Mouse (Mus musculus): Measurements from ENCODE around the gene Pcsk1n. TPM values are rescaled to one million over a fixed set of nuclear protein-coding genes. Genes with fewer than 3 reads are reported as not detected.

Pcsk1n gene
- polyA plus RNA-seq, 1 experiment from 2014 or later = 23.4 TPM

DNA sequence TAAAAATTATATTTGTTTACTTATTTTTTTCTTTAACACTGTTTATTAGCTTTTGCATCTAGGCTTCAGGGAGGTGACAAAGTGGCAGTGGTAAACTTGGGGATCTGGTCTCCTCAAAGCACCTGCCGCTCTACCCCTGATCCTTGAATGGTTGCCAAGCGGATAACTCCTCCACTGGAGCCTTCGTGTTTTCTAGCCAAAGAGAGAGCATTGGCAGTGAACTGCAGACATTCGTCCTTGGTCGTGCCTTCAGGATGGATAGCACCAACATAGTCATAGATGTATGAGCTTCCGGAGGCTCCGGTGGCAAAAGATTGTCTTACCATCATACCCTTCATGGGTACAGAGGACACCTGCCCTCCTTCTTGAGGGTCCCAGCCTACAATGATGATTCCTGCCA, 30.5 kb downstream of the Pcsk1n start:
- Histone ChIP-seq H3K4me3 (ENCODE audit: low read depth, low read length) (no peak overlapping the region), H3K4me1 (replicated peaks; ENCODE audit: control insufficient read depth, insufficient read depth, low read length) (no peaks in the 10 kb centered on the region), H3K9ac (ENCODE audit: low read length) (no peak overlapping the region), H3K27me3 (ENCODE audit: control insufficient read depth, insufficient read depth, low read length) (no peaks in the 10 kb centered on the region), H3K4me2 (ENCODE audit: low read depth, low read length, severe bottlenecking) (no peak overlapping the region), H3K9me3 (ENCODE audit: control insufficient read depth, low read length) (no peaks in the 10 kb centered on the region), H3K27ac (ENCODE audit: low read depth, low read length) (no peak overlapping the region), H3K36me3 (ENCODE audit: control insufficient read depth, insufficient read depth, low read length) (no peaks in the 10 kb centered on the region)
- 89% methylated on average over 7 of the region's 7 CpGs for WGBS
- no peak for DNase-seq (ENCODE audit: low spot score)
- ATAC-seq (replicated peaks; ENCODE audit: low FRiP score) = no peak

DNA sequence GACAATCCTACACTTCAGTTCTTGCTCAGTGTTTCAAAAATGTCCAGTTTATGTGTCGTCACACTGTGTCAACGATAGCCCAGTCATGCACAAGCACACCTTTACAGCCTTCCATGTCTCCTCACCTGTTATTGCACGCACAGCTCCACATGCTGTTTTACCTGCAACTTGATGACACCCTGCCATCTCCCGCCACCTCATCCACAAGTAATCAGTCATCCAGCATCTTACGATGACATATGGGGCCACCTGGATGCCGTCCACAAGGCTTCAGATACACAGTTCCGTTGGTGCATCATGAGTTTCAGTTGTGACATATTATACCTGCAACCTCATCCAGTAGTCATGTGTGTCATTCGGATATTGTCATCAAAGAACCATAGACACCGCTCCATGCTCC, 39.2 kb downstream of the Pcsk1n start:
- Histone ChIP-seq H3K9me3 (ENCODE audit: control insufficient read depth, low read length) (no peaks in the 10 kb centered on the region), H3K9ac (ENCODE audit: low read length) (no peak overlapping the region), H3K4me1 (replicated peaks; ENCODE audit: control insufficient read depth, insufficient read depth, low read length) (no peaks in the 10 kb centered on the region), H3K27ac (ENCODE audit: low read depth, low read length) (no peak overlapping the region), H3K27me3 (ENCODE audit: control insufficient read depth, insufficient read depth, low read length) (no peaks in the 10 kb centered on the region), H3K36me3 (ENCODE audit: control insufficient read depth, insufficient read depth, low read length) (no peaks in the 10 kb centered on the region), H3K4me2 (ENCODE audit: low read depth, low read length, severe bottlenecking) (no peak overlapping the region), H3K4me3 (ENCODE audit: low read depth, low read length) (no peak overlapping the region)
- WGBS = 91% methylated on average over 9 of the region's 9 CpGs
- no peak for DNase-seq (ENCODE audit: low spot score)
- ATAC-seq (replicated peaks; ENCODE audit: low FRiP score) = no peak

DNA sequence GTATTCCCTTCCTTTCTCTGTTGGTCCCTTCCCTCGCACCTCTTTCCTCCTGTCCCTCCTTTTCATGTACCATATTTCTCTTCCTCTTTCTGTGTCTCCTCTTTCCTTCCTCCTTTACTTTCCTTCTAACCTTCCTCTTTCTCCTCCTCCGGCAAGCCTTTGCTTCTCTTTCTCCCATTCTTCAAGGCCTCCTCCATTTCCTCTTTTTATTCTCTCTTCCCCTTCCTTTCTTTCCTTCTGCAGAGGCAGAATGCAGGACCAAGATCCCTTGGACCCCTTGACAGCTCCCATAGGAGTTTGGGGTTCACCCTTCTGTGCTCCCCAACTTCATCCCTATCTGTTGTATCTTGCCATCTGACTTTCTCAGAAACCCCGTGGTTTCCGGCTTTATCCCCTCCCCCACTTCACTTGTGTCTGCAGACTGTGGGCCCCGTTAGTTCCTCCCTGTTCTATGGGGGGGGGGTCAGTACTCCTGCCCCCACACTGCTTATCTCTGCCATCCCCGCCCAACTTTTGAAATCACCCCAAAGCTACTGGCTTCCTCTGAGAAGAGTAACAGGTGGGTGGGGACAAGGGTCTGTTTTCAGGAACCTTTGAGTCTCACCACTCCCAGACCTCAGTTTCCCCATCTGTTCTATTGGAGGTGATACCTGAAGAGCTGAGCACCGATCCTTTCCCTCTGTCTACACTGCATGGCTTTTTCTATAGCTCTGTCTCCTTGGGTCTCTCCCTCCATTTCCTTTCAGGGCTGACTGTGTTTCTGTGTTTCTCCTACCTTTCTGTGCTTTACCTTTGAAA, 44.4 kb downstream of the Pcsk1n start:
- DNase-seq (ENCODE audit: low spot score) (no peak), ATAC-seq (replicated peaks; ENCODE audit: low FRiP score) (no peak)
- WGBS = 75% methylated on average over 7 of the region's 7 CpGs
- H3K4me2 ChIP-seq (ENCODE audit: low read depth, low read length, severe bottlenecking) = no peak overlapping the region
- no peaks in the 10 kb centered on the region for H3K4me1 ChIP-seq (replicated peaks; ENCODE audit: control insufficient read depth, insufficient read depth, low read length)
- H3K4me3 ChIP-seq (ENCODE audit: low read depth, low read length) = no peak overlapping the region
- no peak overlapping the region for H3K9ac ChIP-seq (ENCODE audit: low read length)
- no peaks in the 10 kb centered on the region for H3K36me3 ChIP-seq (ENCODE audit: control insufficient read depth, insufficient read depth, low read length)
- H3K27me3 ChIP-seq (ENCODE audit: control insufficient read depth, insufficient read depth, low read length) = no peaks in the 10 kb centered on the region
- no peaks in the 10 kb centered on the region for H3K9me3 ChIP-seq (ENCODE audit: control insufficient read depth, low read length)
- no peak overlapping the region for H3K27ac ChIP-seq (ENCODE audit: low read depth, low read length)

- Histone ChIP-seq H3K4me3 (ENCODE audit: low read depth, low read length) (no peak overlapping the region), H3K9ac (ENCODE audit: low read length) (no peak overlapping the region), H3K4me2 (ENCODE audit: low read depth, low read length, severe bottlenecking) (no peak overlapping the region), H3K36me3 (ENCODE audit: control insufficient read depth, insufficient read depth, low read length) (no peaks in the 10 kb centered on the region), H3K27ac (ENCODE audit: low read depth, low read length) (no peak overlapping the region), H3K9me3 (ENCODE audit: control insufficient read depth, low read length) (no peaks in the 10 kb centered on the region), H3K4me1 (replicated peaks; ENCODE audit: control insufficient read depth, insufficient read depth, low read length) (no peaks in the 10 kb centered on the region), H3K27me3 (ENCODE audit: control insufficient read depth, insufficient read depth, low read length) (no peaks in the 10 kb centered on the region)
- 77% methylated on average over 4 of the region's 4 CpGs for WGBS
- DNase-seq (ENCODE audit: low spot score) = no peak
- ATAC-seq (replicated peaks; ENCODE audit: low FRiP score) = no peak
Measured at GRCm38 (mm10) chrX:7966161-7966560, 46.5 kb downstream of the Pcsk1n start.

GRCm38 (mm10) chrX:7967596-7968201, 48.1 kb downstream of the Pcsk1n start:
- no peaks in the 10 kb centered on the region for H3K4me1 ChIP-seq (replicated peaks; ENCODE audit: control insufficient read depth, insufficient read depth, low read length)
- DNase-seq (ENCODE audit: low spot score) (no peak), ATAC-seq (replicated peaks; ENCODE audit: low FRiP score) (no peak)
- no peak overlapping the region for H3K27ac ChIP-seq (ENCODE audit: low read depth, low read length)
- H3K4me3 ChIP-seq (ENCODE audit: low read depth, low read length) = no peak overlapping the region
- H3K27me3 ChIP-seq (ENCODE audit: control insufficient read depth, insufficient read depth, low read length) = no peaks in the 10 kb centered on the region
- H3K36me3 ChIP-seq (ENCODE audit: control insufficient read depth, insufficient read depth, low read length) = no peaks in the 10 kb centered on the region
- no peak overlapping the region for H3K4me2 ChIP-seq (ENCODE audit: low read depth, low read length, severe bottlenecking)
- H3K9me3 ChIP-seq (ENCODE audit: control insufficient read depth, low read length) = no peaks in the 10 kb centered on the region
- 76% methylated on average over 8 of the region's 9 CpGs for WGBS
- no peak overlapping the region for H3K9ac ChIP-seq (ENCODE audit: low read length)

GRCm38 (mm10) chrX:7968226-7968625, 48.6 kb downstream of the Pcsk1n start:
- Histone ChIP-seq H3K4me3 (ENCODE audit: low read depth, low read length) (no peak overlapping the region), H3K4me1 (replicated peaks; ENCODE audit: control insufficient read depth, insufficient read depth, low read length) (no peaks in the 10 kb centered on the region), H3K27me3 (ENCODE audit: control insufficient read depth, insufficient read depth, low read length) (no peaks in the 10 kb centered on the region), H3K9me3 (ENCODE audit: control insufficient read depth, low read length) (no peaks in the 10 kb centered on the region), H3K9ac (ENCODE audit: low read length) (no peak overlapping the region), H3K4me2 (ENCODE audit: low read depth, low read length, severe bottlenecking) (no peak overlapping the region), H3K36me3 (ENCODE audit: control insufficient read depth, insufficient read depth, low read length) (no peaks in the 10 kb centered on the region), H3K27ac (ENCODE audit: low read depth, low read length) (no peak overlapping the region)
- ATAC-seq (replicated peaks; ENCODE audit: low FRiP score) (no peak), DNase-seq (ENCODE audit: low spot score) (no peak)
- 94% methylated on average over 8 of the region's 8 CpGs for WGBS

GRCm38 (mm10) chrX:7968899-7969298, 49.3 kb downstream of the Pcsk1n start:
- H3K4me1 ChIP-seq (replicated peaks; ENCODE audit: control insufficient read depth, insufficient read depth, low read length) = no peaks in the 10 kb centered on the region
- no peaks in the 10 kb centered on the region for H3K27me3 ChIP-seq (ENCODE audit: control insufficient read depth, insufficient read depth, low read length)
- no peaks in the 10 kb centered on the region for H3K9me3 ChIP-seq (ENCODE audit: control insufficient read depth, low read length)
- no peak overlapping the region for H3K4me3 ChIP-seq (ENCODE audit: low read depth, low read length)
- no peak overlapping the region for H3K27ac ChIP-seq (ENCODE audit: low read depth, low read length)
- H3K9ac ChIP-seq (ENCODE audit: low read length) = no peak overlapping the region
- DNase-seq (ENCODE audit: low spot score) = no peak
- H3K36me3 ChIP-seq (ENCODE audit: control insufficient read depth, insufficient read depth, low read length) = no peaks in the 10 kb centered on the region
- H3K4me2 ChIP-seq (ENCODE audit: low read depth, low read length, severe bottlenecking) = no peak overlapping the region
- no peak for ATAC-seq (replicated peaks; ENCODE audit: low FRiP score)
- WGBS = 89% methylated on average over 3 of the region's 3 CpGs

DNA sequence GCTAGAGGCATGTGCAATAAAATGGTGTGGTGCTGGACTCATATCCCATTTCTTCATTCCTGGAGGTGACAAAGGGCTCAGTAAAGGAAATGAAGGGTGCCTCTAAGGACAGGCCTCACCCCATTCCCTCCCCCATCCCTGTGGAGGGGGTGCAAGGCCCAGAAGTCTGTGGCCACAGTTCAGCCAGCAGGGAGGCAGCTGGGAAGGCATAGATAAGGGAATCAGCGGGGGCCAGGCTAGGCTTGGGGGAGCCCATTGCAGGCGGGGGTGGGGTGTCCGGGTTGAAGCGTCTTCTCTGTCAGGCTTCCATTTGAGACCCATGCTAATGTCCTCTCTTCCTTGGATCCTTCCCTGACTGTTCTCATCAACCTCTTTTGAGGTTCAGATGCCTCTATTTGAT, 51.7 kb downstream of the Pcsk1n start:
- no peaks in the 10 kb centered on the region for H3K36me3 ChIP-seq (ENCODE audit: control insufficient read depth, insufficient read depth, low read length)
- no peak overlapping the region for H3K4me3 ChIP-seq (ENCODE audit: low read depth, low read length)
- DNase-seq (ENCODE audit: low spot score) = no peak
- H3K9me3 ChIP-seq (ENCODE audit: control insufficient read depth, low read length) = no peaks in the 10 kb centered on the region
- ATAC-seq (replicated peaks; ENCODE audit: low FRiP score) = no peak
- 60% methylated on average over 4 of the region's 4 CpGs for WGBS
- H3K4me1 ChIP-seq (replicated peaks; ENCODE audit: control insufficient read depth, insufficient read depth, low read length) = no peaks in the 10 kb centered on the region
- H3K4me2 ChIP-seq (ENCODE audit: low read depth, low read length, severe bottlenecking) = no peak overlapping the region
- no peak overlapping the region for H3K9ac ChIP-seq (ENCODE audit: low read length)
- no peaks in the 10 kb centered on the region for H3K27me3 ChIP-seq (ENCODE audit: control insufficient read depth, insufficient read depth, low read length)
- H3K27ac ChIP-seq (ENCODE audit: low read depth, low read length) = no peak overlapping the region

Data from forebrain, embryonic 11.5 days (tissue).